Mouse (Mus musculus): ENCODE measurements around the gene Adgrl2. TPM values are rescaled to one million over a fixed set of nuclear protein-coding genes. Genes with fewer than 3 reads are reported as not detected.

Gene Adgrl2
- total RNA-seq, 1 experiment, result 36.6 TPM

DNA sequence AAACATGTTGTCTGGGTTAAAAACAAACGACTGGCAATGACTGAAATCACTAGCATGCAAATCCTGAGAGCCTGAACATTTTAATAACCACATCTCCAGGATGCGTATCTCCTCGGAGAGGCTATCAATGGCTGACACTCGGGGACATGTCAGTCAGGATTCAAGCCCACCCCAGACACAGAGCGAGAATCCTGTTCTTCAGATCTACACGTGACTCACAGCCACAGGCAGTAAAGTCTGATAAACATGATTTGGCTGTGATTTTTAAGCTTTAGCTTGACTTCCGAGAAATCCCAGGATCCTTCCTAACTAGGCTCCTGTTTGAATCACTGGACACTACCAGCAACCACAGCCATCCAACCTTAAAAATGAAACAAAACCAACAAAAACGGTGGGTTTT, 44.8 kb downstream of the Adgrl2 start:
- TF ChIP-seq ZNF384 (IDR thresholded peaks at IDR 0.05; ENCODE audit: low read depth, low read length), result no peak
- TF ChIP-seq MAFK (IDR thresholded peaks at IDR 0.05; ENCODE audit: insufficient read depth, low read depth, low read length), result no peak
- no peak for TF ChIP-seq HCFC1 (IDR thresholded peaks at IDR 0.05; ENCODE audit: borderline replicate concordance, insufficient read depth, low read length)
- no peak for TF ChIP-seq ZC3H11A (IDR thresholded peaks at IDR 0.05; ENCODE audit: borderline replicate concordance, low read depth, low read length)
- no peak for TF ChIP-seq CHD2 (IDR thresholded peaks at IDR 0.05; ENCODE audit: low read depth, low read length)
- Histone ChIP-seq H3K4me1 (ENCODE audit: control insufficient read depth in 2 of 2, insufficient read depth in 2 of 2, low read length in 2 of 2, poor library complexity in 1 of 2) (no peaks in the 10 kb centered on the region), H3K4me3 (ENCODE audit: insufficient read depth in 1 of 2, low read depth in 1 of 2, low read length in 2 of 2, poor library complexity in 1 of 2, severe bottlenecking in 1 of 2) (no peak overlapping the region), H3K9me3 (ENCODE audit: control insufficient read depth, insufficient read depth, low read depth, low read length) (no peaks in the 10 kb centered on the region), H3K27ac (ENCODE audit: insufficient read depth, low read depth, low read length, poor library complexity, severe bottlenecking) (no peak overlapping the region), H3K9ac (ENCODE audit: insufficient read depth, low read depth, low read length, poor library complexity, severe bottlenecking) (no peak overlapping the region), H3K36me3 (ENCODE audit: control insufficient read depth, insufficient read depth, low read length, poor library complexity, severe bottlenecking) (peaks cover 2% of the 10 kb centered on the region; the same call in 1 of the 2 replicates)
- in situ Hi-C loops (cut with MboI; ENCODE audit: low sequenced_read_pairs in 2 of 2, unreplicated experiment in 2 of 2), result no loop called here
- DNase-seq (ENCODE audit: low read depth, low spot score), result no peak

DNA sequence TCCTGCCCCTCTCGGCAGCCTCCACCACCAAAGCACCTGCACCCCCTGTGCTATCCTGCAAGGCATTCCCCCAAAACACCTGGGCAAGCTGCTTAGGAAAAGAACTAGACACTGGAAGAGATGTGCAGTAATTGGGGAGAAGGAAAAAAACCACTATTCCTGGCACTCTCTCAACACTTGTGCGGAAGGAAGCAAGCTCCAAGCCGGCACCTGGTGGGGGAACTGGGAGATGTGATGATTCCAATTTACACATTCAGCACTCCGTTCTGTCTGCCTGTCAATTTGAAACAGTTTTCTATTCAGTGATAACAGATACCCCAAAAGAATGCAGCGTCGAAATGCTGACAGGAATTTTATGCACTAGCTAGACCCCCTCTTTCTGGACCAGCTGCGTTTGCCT, 50.9 kb downstream of the Adgrl2 start:
- H3K9ac ChIP-seq (ENCODE audit: insufficient read depth, low read depth, low read length, poor library complexity, severe bottlenecking), result no peak overlapping the region
- DNase-seq (ENCODE audit: low read depth, low spot score), result no peak
- in situ Hi-C loops (cut with MboI; ENCODE audit: low sequenced_read_pairs in 2 of 2, unreplicated experiment in 2 of 2), result no loop called here
- H3K36me3 ChIP-seq (ENCODE audit: control insufficient read depth, insufficient read depth, low read length, poor library complexity, severe bottlenecking), result no peaks in the 10 kb centered on the region; the same call in 1 of the 2 replicates
- no peak for TF ChIP-seq ZC3H11A (IDR thresholded peaks at IDR 0.05; ENCODE audit: borderline replicate concordance, low read depth, low read length)
- no peak for TF ChIP-seq ZNF384 (IDR thresholded peaks at IDR 0.05; ENCODE audit: low read depth, low read length)
- no peak for TF ChIP-seq HCFC1 (IDR thresholded peaks at IDR 0.05; ENCODE audit: borderline replicate concordance, insufficient read depth, low read length)
- TF ChIP-seq MAFK (IDR thresholded peaks at IDR 0.05; ENCODE audit: insufficient read depth, low read depth, low read length), result no peak
- no peak for TF ChIP-seq CHD2 (IDR thresholded peaks at IDR 0.05; ENCODE audit: low read depth, low read length)
- no peak overlapping the region for H3K27ac ChIP-seq (ENCODE audit: insufficient read depth, low read depth, low read length, poor library complexity, severe bottlenecking)
- H3K4me3 ChIP-seq (ENCODE audit: insufficient read depth in 1 of 2, low read depth in 1 of 2, low read length in 2 of 2, poor library complexity in 1 of 2, severe bottlenecking in 1 of 2), result no peak overlapping the region
- no peaks in the 10 kb centered on the region for H3K4me1 ChIP-seq (ENCODE audit: control insufficient read depth in 2 of 2, insufficient read depth in 2 of 2, low read length in 2 of 2, poor library complexity in 1 of 2)
- H3K9me3 ChIP-seq (ENCODE audit: control insufficient read depth, insufficient read depth, low read depth, low read length), result no peaks in the 10 kb centered on the region

DNA sequence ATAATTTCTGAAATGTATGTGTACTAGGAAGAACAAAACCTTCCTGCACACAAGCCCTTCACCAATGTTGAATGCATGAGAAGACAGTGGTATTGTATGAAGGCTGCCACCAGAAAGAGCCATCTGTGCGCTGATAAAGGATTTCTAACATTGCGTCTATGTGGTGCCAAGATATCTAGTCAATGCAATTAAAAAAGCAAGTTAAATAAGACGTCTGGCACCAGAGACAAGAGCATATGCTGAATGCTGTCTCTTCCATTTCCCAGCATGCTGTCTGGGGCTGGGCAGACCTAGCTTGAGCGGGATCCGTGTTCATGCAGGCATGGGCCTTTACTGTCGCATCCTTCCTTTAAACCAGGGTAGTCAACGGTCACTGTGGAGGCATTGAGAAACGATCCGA, 55.3 kb downstream of the Adgrl2 start:
- Histone ChIP-seq H3K36me3 (ENCODE audit: control insufficient read depth, insufficient read depth, low read length, poor library complexity, severe bottlenecking) (no peaks in the 10 kb centered on the region; the same call in 1 of the 2 replicates), H3K4me3 (ENCODE audit: insufficient read depth in 1 of 2, low read depth in 1 of 2, low read length in 2 of 2, poor library complexity in 1 of 2, severe bottlenecking in 1 of 2) (no peak overlapping the region), H3K4me1 (ENCODE audit: control insufficient read depth in 2 of 2, insufficient read depth in 2 of 2, low read length in 2 of 2, poor library complexity in 1 of 2) (no peaks in the 10 kb centered on the region), H3K27ac (ENCODE audit: insufficient read depth, low read depth, low read length, poor library complexity, severe bottlenecking) (no peak overlapping the region), H3K9ac (ENCODE audit: insufficient read depth, low read depth, low read length, poor library complexity, severe bottlenecking) (no peak overlapping the region), H3K9me3 (ENCODE audit: control insufficient read depth, insufficient read depth, low read depth, low read length) (no peaks in the 10 kb centered on the region)
- TF ChIP-seq HCFC1 (IDR thresholded peaks at IDR 0.05; ENCODE audit: borderline replicate concordance, insufficient read depth, low read length), result no peak
- no peak for TF ChIP-seq MAFK (IDR thresholded peaks at IDR 0.05; ENCODE audit: insufficient read depth, low read depth, low read length)
- no peak for TF ChIP-seq CHD2 (IDR thresholded peaks at IDR 0.05; ENCODE audit: low read depth, low read length)
- TF ChIP-seq ZNF384 (IDR thresholded peaks at IDR 0.05; ENCODE audit: low read depth, low read length), result no peak
- TF ChIP-seq ZC3H11A (IDR thresholded peaks at IDR 0.05; ENCODE audit: borderline replicate concordance, low read depth, low read length), result no peak
- DNase-seq (ENCODE audit: low read depth, low spot score), result no peak
- in situ Hi-C loops (cut with MboI; ENCODE audit: low sequenced_read_pairs in 2 of 2, unreplicated experiment in 2 of 2), result no loop called here

- Histone ChIP-seq H3K4me3 (ENCODE audit: insufficient read depth in 1 of 2, low read depth in 1 of 2, low read length in 2 of 2, poor library complexity in 1 of 2, severe bottlenecking in 1 of 2) (no peak overlapping the region), H3K4me1 (ENCODE audit: control insufficient read depth in 2 of 2, insufficient read depth in 2 of 2, low read length in 2 of 2, poor library complexity in 1 of 2) (no peaks in the 10 kb centered on the region), H3K27ac (ENCODE audit: insufficient read depth, low read depth, low read length, poor library complexity, severe bottlenecking) (no peak overlapping the region), H3K9ac (ENCODE audit: insufficient read depth, low read depth, low read length, poor library complexity, severe bottlenecking) (no peak overlapping the region), H3K36me3 (ENCODE audit: control insufficient read depth, insufficient read depth, low read length, poor library complexity, severe bottlenecking) (no peaks in the 10 kb centered on the region; the same call in 1 of the 2 replicates), H3K9me3 (ENCODE audit: control insufficient read depth, insufficient read depth, low read depth, low read length) (no peaks in the 10 kb centered on the region)
- no peak for DNase-seq (ENCODE audit: low read depth, low spot score)
- in situ Hi-C loops (cut with MboI; ENCODE audit: low sequenced_read_pairs in 2 of 2, unreplicated experiment in 2 of 2), result no loop called here
- TF ChIP-seq ZC3H11A (IDR thresholded peaks at IDR 0.05; ENCODE audit: borderline replicate concordance, low read depth, low read length), result no peak
- no peak for TF ChIP-seq ZNF384 (IDR thresholded peaks at IDR 0.05; ENCODE audit: low read depth, low read length)
- no peak for TF ChIP-seq MAFK (IDR thresholded peaks at IDR 0.05; ENCODE audit: insufficient read depth, low read depth, low read length)
- TF ChIP-seq HCFC1 (IDR thresholded peaks at IDR 0.05; ENCODE audit: borderline replicate concordance, insufficient read depth, low read length), result no peak
- TF ChIP-seq CHD2 (IDR thresholded peaks at IDR 0.05; ENCODE audit: low read depth, low read length), result no peak
Measured at GRCm38 (mm10) chr3:148934279-148934678, 56.1 kb downstream of the Adgrl2 start.

DNA sequence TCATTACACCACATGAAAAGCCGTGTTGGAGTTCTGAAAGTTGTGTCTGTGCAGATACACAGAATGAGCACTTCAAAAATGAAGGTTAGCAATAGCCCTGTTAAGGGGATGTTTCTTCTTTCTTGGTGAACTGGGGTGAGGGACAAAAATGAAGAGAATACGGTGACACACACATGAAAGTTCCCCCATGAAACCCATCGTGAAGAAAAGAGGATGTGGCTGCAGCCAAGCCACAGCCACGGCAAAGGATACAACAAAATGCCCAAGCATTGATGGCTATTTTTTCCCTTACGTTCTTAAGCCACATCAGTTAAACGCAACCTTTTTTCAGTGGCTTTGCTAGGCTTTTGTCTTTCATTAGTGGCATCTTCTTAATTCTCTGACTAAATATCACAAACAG, 57.2 kb downstream of the Adgrl2 start:
- in situ Hi-C loops (cut with MboI; ENCODE audit: low sequenced_read_pairs in 2 of 2, unreplicated experiment in 2 of 2), result no loop called here
- Histone ChIP-seq H3K4me1 (ENCODE audit: control insufficient read depth in 2 of 2, insufficient read depth in 2 of 2, low read length in 2 of 2, poor library complexity in 1 of 2) (no peaks in the 10 kb centered on the region), H3K4me3 (ENCODE audit: insufficient read depth in 1 of 2, low read depth in 1 of 2, low read length in 2 of 2, poor library complexity in 1 of 2, severe bottlenecking in 1 of 2) (no peak overlapping the region), H3K36me3 (ENCODE audit: control insufficient read depth, insufficient read depth, low read length, poor library complexity, severe bottlenecking) (no peaks in the 10 kb centered on the region; the same call in 1 of the 2 replicates), H3K9ac (ENCODE audit: insufficient read depth, low read depth, low read length, poor library complexity, severe bottlenecking) (no peak overlapping the region), H3K27ac (ENCODE audit: insufficient read depth, low read depth, low read length, poor library complexity, severe bottlenecking) (no peak overlapping the region), H3K9me3 (ENCODE audit: control insufficient read depth, insufficient read depth, low read depth, low read length) (no peaks in the 10 kb centered on the region)
- no peak for TF ChIP-seq HCFC1 (IDR thresholded peaks at IDR 0.05; ENCODE audit: borderline replicate concordance, insufficient read depth, low read length)
- no peak for TF ChIP-seq ZC3H11A (IDR thresholded peaks at IDR 0.05; ENCODE audit: borderline replicate concordance, low read depth, low read length)
- no peak for DNase-seq (ENCODE audit: low read depth, low spot score)

All from ES-E14 (cell line).